Mouse (Mus musculus): Measurements from ENCODE around the gene Grap2. TPM values are rescaled to one million over a fixed set of nuclear protein-coding genes. Genes with fewer than 3 reads are reported as not detected.
"Not testable (repeated sequence)": the region's sequence is repeated elsewhere in the genome, so short reads cannot be mapped to it uniquely, and the experiment has no call there.

Gene Grap2
- total RNA-seq, 2 experiments from 2014 or later: 0.06 to 0.31 TPM

- DNase-seq: no peak
- intact Hi-C loops (cut with DNase I; ENCODE audit: low total_unique reads): no loop called here
These were observed 8.7 kb upstream of the Grap2 start for GRCm38 (mm10) chr15:80563634-80564208.

GRCm38 (mm10) chr15:80565106-80565665 is 7.2 kb upstream of the Grap2 start, which contains the start of gene Enthd1:
Enthd1 (minus strand) TSS chr15:80565156.
- intact Hi-C loops (cut with DNase I; ENCODE audit: low total_unique reads): no loop called here
- no peak for DNase-seq

- DNase-seq: no peak
- intact Hi-C loops (cut with DNase I; ENCODE audit: low total_unique reads): no loop called here
These were observed 5.7 kb upstream of the Grap2 start for GRCm38 (mm10) chr15:80566696-80567095.

DNA sequence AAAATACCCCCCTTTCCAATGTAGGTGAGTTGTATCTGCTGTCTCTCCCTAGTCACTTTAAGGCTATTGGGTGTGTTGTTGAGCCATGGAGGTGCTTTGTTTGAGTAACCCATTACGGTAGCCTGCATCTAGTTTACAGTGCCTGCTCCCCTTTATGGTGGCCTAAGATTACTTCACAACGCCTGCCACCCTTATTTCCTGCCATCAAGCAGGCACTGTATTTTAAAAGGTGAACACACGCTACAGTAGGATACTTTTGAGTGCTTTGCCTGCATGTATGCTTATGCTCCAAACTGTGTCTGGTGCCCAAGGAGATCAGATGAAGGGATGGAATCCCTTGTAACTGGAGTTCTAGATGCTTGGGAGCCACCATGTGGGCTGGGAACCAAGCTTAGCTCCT is 5.3 kb upstream of the Grap2 start:
- DNase-seq: no peak

GRCm38 (mm10) chr15:80567731-80568130 is 4.7 kb upstream of the Grap2 start:
- no peak for DNase-seq
- intact Hi-C loops (cut with DNase I; ENCODE audit: low total_unique reads): no loop called here

More for the DNA sequence above, 5.3 kb upstream of the Grap2 start:
- intact Hi-C loops (cut with DNase I; ENCODE audit: low total_unique reads): no loop called here

DNA sequence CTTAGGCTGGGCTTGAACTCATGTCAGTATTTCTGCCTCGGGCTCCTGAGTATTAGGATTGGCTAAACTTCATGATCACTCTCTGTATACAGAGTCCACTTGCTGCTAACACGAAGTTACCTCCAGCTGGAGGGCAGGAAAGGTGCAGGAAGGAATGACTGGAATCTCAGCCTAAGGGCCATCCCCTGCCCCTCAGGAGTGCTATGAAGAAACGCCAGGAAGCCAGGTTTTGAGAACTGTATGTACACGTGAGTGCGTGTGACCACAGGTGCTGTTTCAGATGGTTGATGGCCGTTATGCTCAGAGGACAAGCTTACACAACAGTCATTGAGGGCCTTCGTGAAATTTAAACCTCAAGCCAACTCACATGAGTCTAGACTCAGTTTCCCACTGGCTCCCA is 3.2 kb upstream of the Grap2 start:
- intact Hi-C loops (cut with DNase I; ENCODE audit: low total_unique reads): no loop called here
- DNase-seq: no peak

DNA sequence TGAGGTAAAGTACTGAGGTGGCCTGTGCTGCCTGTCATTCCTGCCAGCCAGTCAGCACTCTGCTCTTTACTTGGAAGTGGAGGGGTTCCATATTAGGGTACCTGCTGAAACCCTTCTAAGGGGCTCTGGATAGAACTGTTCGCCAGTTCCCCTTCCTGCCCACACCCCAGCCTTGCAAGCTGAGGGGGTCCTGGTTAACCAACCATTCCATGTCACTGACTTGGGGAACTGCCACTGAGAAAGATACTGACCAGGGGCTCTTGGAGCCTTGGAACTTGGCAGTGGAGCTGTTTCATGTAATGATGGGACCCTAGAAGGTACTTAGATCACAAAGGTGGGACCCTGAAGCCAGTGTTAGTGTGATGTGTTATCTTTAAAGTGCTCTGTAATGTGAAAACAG is 2.2 kb upstream of the Grap2 start:
- intact Hi-C loops (cut with DNase I; ENCODE audit: low total_unique reads): no loop called here

DNA sequence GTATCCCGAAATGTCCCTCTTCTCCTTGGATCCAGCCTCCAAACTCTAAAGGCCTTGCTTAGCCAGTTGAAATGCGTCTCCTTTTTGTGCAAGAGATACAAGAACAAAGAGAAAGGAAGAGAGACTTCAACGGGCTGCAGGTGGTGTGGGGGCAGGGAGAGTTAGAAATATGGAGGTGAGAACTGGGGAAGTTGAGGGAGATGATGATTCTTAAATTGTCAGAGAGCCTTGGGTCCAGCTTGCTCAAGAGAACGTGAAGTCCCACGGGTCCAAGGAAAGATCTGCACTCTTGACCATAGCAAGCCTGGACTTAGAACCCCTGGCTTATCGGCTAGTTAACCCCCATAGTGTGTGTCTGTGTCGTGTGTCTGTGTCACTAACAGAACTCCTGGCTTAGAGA is 783 bp upstream of the Grap2 start:
- intact Hi-C loops (cut with DNase I; ENCODE audit: low total_unique reads): no loop called here
- DNase-seq: no peak

More for the DNA sequence above, 2.2 kb upstream of the Grap2 start:
- DNase-seq: no peak

GRCm38 (mm10) chr15:80572811-80573520 is 572 bp downstream of the Grap2 start:
- intact Hi-C loops (cut with DNase I; ENCODE audit: low total_unique reads): no loop called here
- DNase-seq: no peak

DNA sequence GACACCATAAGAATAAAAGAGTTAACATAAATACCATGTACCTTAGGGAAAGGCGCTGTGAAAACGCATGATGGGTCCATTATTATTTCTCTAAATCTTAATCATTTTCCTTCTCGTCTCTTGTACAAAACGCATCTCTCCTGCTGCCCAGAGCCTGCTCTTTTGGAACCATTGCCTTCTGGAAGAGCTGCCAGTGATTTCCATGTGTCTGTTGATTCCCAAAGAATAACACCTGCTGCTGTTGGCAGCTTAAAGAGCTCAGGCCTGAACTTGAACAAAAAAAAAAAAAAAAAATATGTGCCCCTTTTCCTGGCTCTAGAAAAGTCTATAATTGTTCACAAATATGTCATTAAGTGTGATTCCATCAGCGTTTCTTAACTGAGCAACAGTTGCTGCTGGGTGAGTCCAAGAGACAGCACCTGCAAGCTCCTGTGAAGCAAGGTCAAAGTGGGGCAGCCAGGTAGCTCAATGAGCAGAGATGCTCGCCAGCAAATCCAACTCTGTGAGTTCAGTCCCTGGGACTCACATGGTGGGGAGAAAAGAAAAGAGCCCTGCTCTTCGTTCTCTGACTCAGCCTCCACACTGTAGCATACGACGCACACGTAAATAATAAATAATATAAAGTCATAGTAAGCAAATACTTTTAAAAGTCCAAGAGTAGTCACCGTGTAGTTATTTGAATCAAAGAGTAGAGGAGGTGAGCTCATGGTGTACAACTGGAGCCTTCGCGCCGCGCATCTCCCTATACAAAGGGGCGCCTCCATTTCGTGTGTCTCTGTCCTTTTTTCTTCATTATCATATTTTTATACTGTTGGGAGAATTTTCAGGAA is 2.0 kb downstream of the Grap2 start:
- intact Hi-C loops (cut with DNase I; ENCODE audit: low total_unique reads): no loop called here
- DNase-seq: no peak

DNA sequence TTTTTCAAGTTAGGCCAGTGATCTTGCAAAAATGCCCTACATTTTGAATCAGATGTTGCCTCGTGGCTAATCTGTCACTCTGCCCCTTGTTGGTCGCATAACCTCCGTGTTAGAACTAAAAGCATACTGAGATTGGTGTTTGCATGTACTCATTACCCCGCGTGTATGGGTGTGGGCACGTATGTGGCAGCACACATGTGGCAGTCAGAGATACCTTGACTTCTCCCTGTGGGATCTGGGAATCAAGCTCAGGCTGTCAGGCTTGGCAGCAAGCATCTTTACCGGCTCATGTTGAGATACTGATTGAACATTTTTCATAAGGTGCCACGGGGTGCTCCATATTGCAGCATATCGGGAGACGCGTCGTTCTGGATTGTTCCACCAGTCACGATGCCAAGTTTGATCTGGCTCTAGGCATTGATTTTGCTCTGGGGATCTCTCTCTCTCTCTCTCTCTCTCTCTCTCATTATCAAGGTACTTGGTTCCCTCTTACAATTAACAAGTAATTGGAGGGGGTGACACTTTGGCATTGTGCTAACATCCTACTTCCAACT is 3.5 kb downstream of the Grap2 start:
- DNase-seq: no peak
- intact Hi-C loops (cut with DNase I; ENCODE audit: low total_unique reads): no loop called here

GRCm38 (mm10) chr15:80576415-80576994 is 4.1 kb downstream of the Grap2 start:
- DNase-seq: no peak
- intact Hi-C loops (cut with DNase I; ENCODE audit: low total_unique reads): no loop called here

DNA sequence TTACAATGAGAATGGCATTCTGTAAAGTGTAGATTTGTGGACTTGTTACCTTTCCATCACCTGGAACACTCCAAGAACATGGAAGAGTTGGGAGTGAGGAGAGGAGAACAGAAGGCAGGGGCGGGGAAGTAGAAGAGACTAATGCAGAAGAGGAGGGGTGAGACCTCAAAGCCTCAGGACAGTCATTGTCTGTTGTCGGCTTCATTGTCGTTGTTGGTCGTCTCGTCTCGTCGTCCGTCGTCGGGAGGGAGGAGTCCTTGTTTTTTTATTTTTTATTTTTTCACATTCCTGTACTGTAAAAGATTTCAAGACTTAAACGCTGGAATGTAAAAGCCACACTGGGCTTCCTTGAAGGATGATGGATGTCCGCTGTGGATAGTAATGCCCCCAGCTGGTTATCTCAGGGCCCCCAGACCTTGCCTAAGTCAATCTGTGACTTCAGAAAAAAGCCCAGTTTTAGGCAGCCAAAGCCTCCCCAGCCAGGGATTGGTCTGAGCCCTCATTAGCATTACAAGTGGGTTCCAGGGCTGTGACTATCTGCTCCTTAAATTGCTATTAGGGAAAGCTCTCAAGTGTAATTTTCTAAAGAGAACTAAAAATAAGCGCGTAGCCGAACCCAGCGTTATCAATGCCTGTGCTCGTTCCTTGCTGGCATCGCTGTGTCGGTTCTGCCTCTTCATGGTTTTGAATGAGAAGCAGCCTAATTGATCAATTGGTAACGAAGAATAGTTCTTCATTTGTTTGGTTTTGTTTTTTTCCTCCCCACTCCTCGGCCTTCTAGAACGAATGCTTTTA is 5.0 kb downstream of the Grap2 start:
- intact Hi-C loops (cut with DNase I; ENCODE audit: low total_unique reads): no loop called here
- no peak for DNase-seq

- DNase-seq: no peak
- intact Hi-C loops (cut with DNase I; ENCODE audit: low total_unique reads): no loop called here
These were observed 6.7 kb downstream of the Grap2 start for GRCm38 (mm10) chr15:80579121-80579520.

GRCm38 (mm10) chr15:80580585-80580984 is 8.2 kb downstream of the Grap2 start:
- intact Hi-C loops (cut with DNase I; ENCODE audit: low total_unique reads); DNase-seq: not testable (repeated sequence)

GRCm38 (mm10) chr15:80582581-80583495 is 10.4 kb downstream of the Grap2 start:
- intact Hi-C loops (cut with DNase I; ENCODE audit: low total_unique reads): no loop called here
- DNase-seq: no peak

DNA sequence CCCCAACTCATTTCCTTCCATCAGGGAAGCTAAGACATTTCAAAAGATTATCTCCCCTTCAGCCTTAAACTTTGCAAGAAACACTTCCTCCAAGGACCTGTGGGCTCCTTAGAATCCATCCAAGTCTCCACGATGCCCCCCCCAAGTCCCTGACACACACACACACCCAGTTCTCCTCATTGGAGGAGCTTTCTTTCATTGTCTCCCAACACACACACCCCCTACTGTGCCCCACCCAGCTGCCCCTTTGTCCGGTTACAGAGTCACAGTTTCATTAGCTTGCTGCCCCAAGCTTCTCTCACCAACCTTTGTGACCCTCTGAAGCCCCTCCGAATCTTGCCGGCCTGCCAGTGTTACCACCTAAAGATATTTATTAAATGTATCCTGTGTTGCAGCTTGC is 13.9 kb downstream of the Grap2 start:
- no peak for DNase-seq
- intact Hi-C loops (cut with DNase I; ENCODE audit: low total_unique reads): no loop called here

- intact Hi-C loops (cut with DNase I; ENCODE audit: low total_unique reads): no loop called here
- DNase-seq: no peak
These were observed 18.2 kb downstream of the Grap2 start for GRCm38 (mm10) chr15:80590641-80591040.
